Mouse (Mus musculus): ENCODE data around the gene Gmds. TPM values are rescaled to one million over a fixed set of nuclear protein-coding genes. Genes with fewer than 3 reads are reported as not detected.

Gmds gene
- polyA plus RNA-seq, 1 experiment = 21.2 TPM

- no peaks in the 10 kb centered on the region for H3K27me3 ChIP-seq (ENCODE audit: control insufficient read depth, insufficient read depth, low read length)
- DNase-seq = no peak
- H3K27ac ChIP-seq (ENCODE audit: control insufficient read depth, insufficient read depth, low read length) = no peak overlapping the region
- H3K36me3 ChIP-seq (ENCODE audit: control insufficient read depth, insufficient read depth, low read length) = no peaks in the 10 kb centered on the region
- TF ChIP-seq POLR2A (IDR thresholded peaks at IDR 0.05; ENCODE audit: control insufficient read depth, extremely low read depth, insufficient read depth, low read length, poor library complexity) (no peak), CTCF (IDR thresholded peaks at IDR 0.05; ENCODE audit: borderline replicate concordance, control insufficient read depth, extremely low read depth, insufficient read depth, low read length, poor library complexity) (no peak)
- no peaks in the 10 kb centered on the region for H3K4me1 ChIP-seq (replicated peaks; ENCODE audit: control insufficient read depth, insufficient read depth, low read length)
- H3K4me3 ChIP-seq (ENCODE audit: control insufficient read depth, insufficient read depth, low read length) = no peak overlapping the region
- WGBS = 98% methylated on average over 3 of the region's 3 CpGs
These were observed 444.0 kb downstream of the Gmds start for GRCm38 (mm10) chr13:31894511-31894910.

- H3K36me3 ChIP-seq (ENCODE audit: control insufficient read depth, insufficient read depth, low read length) = no peaks in the 10 kb centered on the region
- no peak for DNase-seq
- no peaks in the 10 kb centered on the region for H3K27me3 ChIP-seq (ENCODE audit: control insufficient read depth, insufficient read depth, low read length)
- H3K4me3 ChIP-seq (ENCODE audit: control insufficient read depth, insufficient read depth, low read length) = no peak overlapping the region
- TF ChIP-seq POLR2A (IDR thresholded peaks at IDR 0.05; ENCODE audit: control insufficient read depth, extremely low read depth, insufficient read depth, low read length, poor library complexity) (no peak), CTCF (IDR thresholded peaks at IDR 0.05; ENCODE audit: borderline replicate concordance, control insufficient read depth, extremely low read depth, insufficient read depth, low read length, poor library complexity) (no peak)
- H3K4me1 ChIP-seq (replicated peaks; ENCODE audit: control insufficient read depth, insufficient read depth, low read length) = no peaks in the 10 kb centered on the region
- 93% methylated on average over 2 of the region's 2 CpGs for WGBS
- H3K27ac ChIP-seq (ENCODE audit: control insufficient read depth, insufficient read depth, low read length) = no peak overlapping the region
These were observed 445.5 kb downstream of the Gmds start for GRCm38 (mm10) chr13:31892913-31893514.

GRCm38 (mm10) chr13:31888500-31888899 is 450.0 kb downstream of the Gmds start:
- no peaks in the 10 kb centered on the region for H3K36me3 ChIP-seq (ENCODE audit: control insufficient read depth, insufficient read depth, low read length)
- H3K4me3 ChIP-seq (ENCODE audit: control insufficient read depth, insufficient read depth, low read length) = no peak overlapping the region
- H3K4me1 ChIP-seq (replicated peaks; ENCODE audit: control insufficient read depth, insufficient read depth, low read length) = no peaks in the 10 kb centered on the region
- DNase-seq = no peak
- TF ChIP-seq CTCF (IDR thresholded peaks at IDR 0.05; ENCODE audit: borderline replicate concordance, control insufficient read depth, extremely low read depth, insufficient read depth, low read length, poor library complexity) (no peak), POLR2A (IDR thresholded peaks at IDR 0.05; ENCODE audit: control insufficient read depth, extremely low read depth, insufficient read depth, low read length, poor library complexity) (no peak)
- no peak overlapping the region for H3K27ac ChIP-seq (ENCODE audit: control insufficient read depth, insufficient read depth, low read length)
- WGBS = 98% methylated on average over 3 of the region's 3 CpGs
- H3K27me3 ChIP-seq (ENCODE audit: control insufficient read depth, insufficient read depth, low read length) = no peaks in the 10 kb centered on the region

GRCm38 (mm10) chr13:31885769-31886168 is 452.8 kb downstream of the Gmds start:
- 97% methylated on average over 1 of the region's 1 CpGs for WGBS
- H3K27ac ChIP-seq (ENCODE audit: control insufficient read depth, insufficient read depth, low read length) = no peak overlapping the region
- H3K36me3 ChIP-seq (ENCODE audit: control insufficient read depth, insufficient read depth, low read length) = no peaks in the 10 kb centered on the region
- DNase-seq = no peak
- no peaks in the 10 kb centered on the region for H3K4me1 ChIP-seq (replicated peaks; ENCODE audit: control insufficient read depth, insufficient read depth, low read length)
- H3K4me3 ChIP-seq (ENCODE audit: control insufficient read depth, insufficient read depth, low read length) = no peak overlapping the region
- H3K27me3 ChIP-seq (ENCODE audit: control insufficient read depth, insufficient read depth, low read length) = no peaks in the 10 kb centered on the region
- TF ChIP-seq POLR2A (IDR thresholded peaks at IDR 0.05; ENCODE audit: control insufficient read depth, extremely low read depth, insufficient read depth, low read length, poor library complexity) = no peak
- no peak for TF ChIP-seq CTCF (IDR thresholded peaks at IDR 0.05; ENCODE audit: borderline replicate concordance, control insufficient read depth, extremely low read depth, insufficient read depth, low read length, poor library complexity)

- 91% methylated on average over 8 of the region's 8 CpGs for WGBS
- Histone ChIP-seq H3K4me3 (ENCODE audit: control insufficient read depth, insufficient read depth, low read length) (no peak overlapping the region), H3K4me1 (replicated peaks; ENCODE audit: control insufficient read depth, insufficient read depth, low read length) (no peaks in the 10 kb centered on the region), H3K27me3 (ENCODE audit: control insufficient read depth, insufficient read depth, low read length) (no peaks in the 10 kb centered on the region), H3K36me3 (ENCODE audit: control insufficient read depth, insufficient read depth, low read length) (no peaks in the 10 kb centered on the region), H3K27ac (ENCODE audit: control insufficient read depth, insufficient read depth, low read length) (no peak overlapping the region)
- TF ChIP-seq POLR2A (IDR thresholded peaks at IDR 0.05; ENCODE audit: control insufficient read depth, extremely low read depth, insufficient read depth, low read length, poor library complexity) = no peak
- no peak for DNase-seq
These were observed 459.6 kb downstream of the Gmds start for GRCm38 (mm10) chr13:31878805-31879477.

GRCm38 (mm10) chr13:31877061-31877460 is 461.5 kb downstream of the Gmds start:
- TF ChIP-seq CTCF (IDR thresholded peaks at IDR 0.05; ENCODE audit: borderline replicate concordance, control insufficient read depth, extremely low read depth, insufficient read depth, low read length, poor library complexity) = no peak
- TF ChIP-seq POLR2A (IDR thresholded peaks at IDR 0.05; ENCODE audit: control insufficient read depth, extremely low read depth, insufficient read depth, low read length, poor library complexity) = no peak
- DNase-seq = no peak
- Histone ChIP-seq H3K27ac (ENCODE audit: control insufficient read depth, insufficient read depth, low read length) (no peak overlapping the region), H3K4me3 (ENCODE audit: control insufficient read depth, insufficient read depth, low read length) (no peak overlapping the region), H3K27me3 (ENCODE audit: control insufficient read depth, insufficient read depth, low read length) (no peaks in the 10 kb centered on the region), H3K36me3 (ENCODE audit: control insufficient read depth, insufficient read depth, low read length) (no peaks in the 10 kb centered on the region), H3K4me1 (replicated peaks; ENCODE audit: control insufficient read depth, insufficient read depth, low read length) (no peaks in the 10 kb centered on the region)
- 91% methylated on average over 4 of the region's 4 CpGs for WGBS

All from thymus, adult 2 months (tissue).